Mouse (Mus musculus) ES-Bruce4 (cell line): Measurements from ENCODE around the gene Nectin4. TPM values are rescaled to one million over a fixed set of nuclear protein-coding genes. Genes with fewer than 3 reads are reported as not detected.
A peak's percentile ranks its signal among the peaks of the same experiment; 100 is the strongest.

Experiments used
- H3K27ac ChIP-seq: 2 replicates; pipeline ENCODE4 v1.5.1; 2012; ENCODE audit warnings: low read length, inconsistent platforms; ENCODE audit not compliant: insufficient read depth
- H3K27me3 ChIP-seq: 2 replicates; pipeline ENCODE4 v1.6.1; 2012; ENCODE audit warnings: mild to moderate bottlenecking, low read length, inconsistent platforms; ENCODE audit not compliant: control insufficient read depth, poor library complexity, insufficient read depth, severe bottlenecking
- H3K36me3 ChIP-seq: 2 replicates; pipeline ENCODE4 v1.6.1; 2012; ENCODE audit warnings: inconsistent platforms, mild to moderate bottlenecking, low read length, moderate library complexity; ENCODE audit not compliant: control insufficient read depth, poor library complexity, insufficient read depth, severe bottlenecking
- H3K4me1 ChIP-seq: one replicate; pipeline ENCODE4 v1.8.1; 2011; ENCODE audit warnings: low read length; ENCODE audit not compliant: control insufficient read depth, insufficient read depth
- H3K4me3 ChIP-seq: 2 replicates; pipeline ENCODE4 v1.5.1; 2011; ENCODE audit warnings: low read depth, mild to moderate bottlenecking, low read length
- H3K9ac ChIP-seq: 2 replicates; pipeline ENCODE4 v1.6.1; 2012; ENCODE audit warnings: low read depth, mild to moderate bottlenecking, inconsistent platforms; ENCODE audit not compliant: poor library complexity, severe bottlenecking
- H3K9me3 ChIP-seq: replicated peaks from 2 replicates; pipeline ENCODE4 v1.6.1; 2012; ENCODE audit warnings: mild to moderate bottlenecking, low read length, inconsistent platforms; ENCODE audit not compliant: control insufficient read depth, poor library complexity, insufficient read depth, severe bottlenecking
- CTCF ChIP-seq: IDR thresholded peaks from one replicate; pipeline ENCODE4 v1.8.1; 2011; ENCODE audit warnings: low read depth, low read length
- EP300 ChIP-seq: IDR thresholded peaks from 2 replicates; pipeline ENCODE4 v1.6.1; 2011; ENCODE audit warnings: low read depth, low read length; ENCODE audit not compliant: insufficient read depth
- POLR2A ChIP-seq: IDR thresholded peaks from one replicate; pipeline ENCODE4 v1.8.1; 2011; ENCODE audit warnings: low read length; ENCODE audit not compliant: insufficient read depth
- polyA plus RNA-seq: library from polyadenylated mRNA; stranded (reverse); fragments of >200 nt; gene quantifications from 2 replicates; pipeline ENCODE4 v1.2.4, GENCODE M21; 2011; ENCODE audit warnings: low read depth; ENCODE audit not compliant: missing spikeins, insufficient read depth, insufficient read length

Gene Nectin4
- polyA plus RNA-seq, 1 experiment = 4.3 TPM

DNA sequence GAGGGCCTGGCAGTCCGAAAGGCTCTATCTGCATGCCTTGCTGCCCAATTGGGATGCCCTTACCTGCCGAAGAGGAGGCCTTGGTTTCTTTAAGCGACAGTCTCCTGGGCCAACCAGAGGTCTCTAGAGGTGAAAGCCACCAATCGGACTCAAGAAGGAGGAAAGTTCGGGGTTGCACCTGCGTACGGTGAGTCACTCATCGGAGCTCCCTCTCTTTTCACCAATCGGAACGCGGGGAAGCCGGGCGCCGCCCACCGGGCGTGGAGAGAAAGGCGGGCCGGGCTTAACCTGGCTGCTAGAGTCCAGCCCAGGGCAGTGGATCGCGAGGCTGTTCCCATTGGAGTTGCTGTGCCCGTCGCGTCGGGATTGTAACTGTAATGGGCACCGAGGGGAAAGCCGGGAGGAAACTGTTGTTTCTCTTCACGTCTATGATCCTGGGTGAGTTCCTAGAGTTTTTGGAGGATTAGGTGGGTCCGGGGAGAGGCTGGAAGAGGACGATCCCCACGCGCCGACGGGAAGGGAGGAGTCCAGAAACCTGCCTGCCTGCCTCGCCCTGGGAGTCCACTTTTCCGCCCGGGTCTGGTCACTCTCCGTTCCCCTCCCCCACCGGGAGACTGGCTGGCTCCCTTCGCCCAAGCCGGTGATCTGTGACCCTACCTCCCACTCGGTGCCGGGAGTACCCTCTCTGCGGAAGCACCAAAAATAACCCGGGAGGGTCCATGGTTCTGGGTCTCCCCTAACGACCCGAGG is 67.5 kb downstream of the Nectin4 start, which contains the start of gene F11r:
Gene F11r, plus strand, starts transcription at position 272 of the 750 bp plus-strand sequence.
- Histone ChIP-seq H3K4me3 (peak within 1 kb of the TSS; percentile 87), H3K36me3 (no peaks in the 10 kb centered on the region), H3K4me1 (peaks cover 7% of the 10 kb centered on the region), H3K27ac (peak within 1 kb of the TSS; percentile 64; the same call in 1 of the 2 replicates), H3K27me3 (no peaks in the 10 kb centered on the region), H3K9ac (peak within 1 kb of the TSS; percentile 70), H3K9me3 (no peaks in the 10 kb centered on the region)
- TF ChIP-seq CTCF (no peak), POLR2A (peak; percentile 99), EP300 (peak; percentile 21; the same call in 1 of the 2 replicates)

Other genes starting within 250 kb of the Nectin4 start
- 273 and 285 TPM in 2 replicates for gene Sdhc, start 219.5 kb upstream of the Nectin4 start, polyA plus RNA-seq
- gene Mpz, start 219.4 kb upstream of the Nectin4 start, polyA plus RNA-seq = 1.1 and 1.3 TPM in 2 replicates
- gene Pcp4l1, start 173.8 kb upstream of the Nectin4 start, polyA plus RNA-seq = 0.37 and 0.70 TPM in 2 replicates
- not detected in 2 replicates for gene Nr1i3, start 156.1 kb upstream of the Nectin4 start, polyA plus RNA-seq
- gene Tomm40l, start 147.6 kb upstream of the Nectin4 start, polyA plus RNA-seq = 18.3 and 25.1 TPM in 2 replicates
- gene Apoa2, start 145.0 kb upstream of the Nectin4 start, polyA plus RNA-seq = 18.0 and 19.1 TPM in 2 replicates
- 0.91 TPM in 1 of 2 replicates, not detected in the other for gene Fcer1g, start 135.7 kb upstream of the Nectin4 start, polyA plus RNA-seq
- gene Adamts4, start 119.7 kb upstream of the Nectin4 start, polyA plus RNA-seq = 3.5 and 4.3 TPM in 2 replicates
- gene Ndufs2, start 118.7 kb upstream of the Nectin4 start, polyA plus RNA-seq = 158 and 163 TPM in 2 replicates
- gene B4galt3, start 99.8 kb upstream of the Nectin4 start, polyA plus RNA-seq = 59.7 and 64.8 TPM in 2 replicates
- gene Ppox, start 88.9 kb upstream of the Nectin4 start, polyA plus RNA-seq = 23.8 and 25.2 TPM in 2 replicates
- gene Usp21, start 82.1 kb upstream of the Nectin4 start, polyA plus RNA-seq = 48.4 and 51.2 TPM in 2 replicates
- 59.8 and 66.0 TPM in 2 replicates for gene Ufc1, start 75.1 kb upstream of the Nectin4 start, polyA plus RNA-seq
- gene Dedd, start 41.0 kb upstream of the Nectin4 start, polyA plus RNA-seq = 45.2 and 49.8 TPM in 2 replicates
- 42.9 and 52.0 TPM in 2 replicates for gene Nit1, start 24.5 kb upstream of the Nectin4 start, polyA plus RNA-seq
- gene Pfdn2, start 24.4 kb upstream of the Nectin4 start, polyA plus RNA-seq = 177 and 182 TPM in 2 replicates
- gene Klhdc9, start 9.3 kb upstream of the Nectin4 start, polyA plus RNA-seq = 0.52 and 0.73 TPM in 2 replicates
- gene Arhgap30, start 18.9 kb downstream of the Nectin4 start, polyA plus RNA-seq = 0.78 and 1.1 TPM in 2 replicates
- gene Usf1, start 41.2 kb downstream of the Nectin4 start, polyA plus RNA-seq = 57.7 and 79.4 TPM in 2 replicates
- gene Tstd1, start 48.8 kb downstream of the Nectin4 start, polyA plus RNA-seq = 9.9 TPM in 2 replicates
- gene F11r, start 67.4 kb downstream of the Nectin4 start, polyA plus RNA-seq = 123 and 146 TPM in 2 replicates
- gene Alyref2, start 133.4 kb downstream of the Nectin4 start, polyA plus RNA-seq = 4.7 and 5.2 TPM in 2 replicates
- not detected in 2 replicates for gene Itln1, start 165.2 kb downstream of the Nectin4 start, polyA plus RNA-seq
- gene Cd244a, start 189.1 kb downstream of the Nectin4 start, polyA plus RNA-seq = not detected in 2 replicates
- not detected in 2 replicates for gene Ly9, start 237.3 kb downstream of the Nectin4 start, polyA plus RNA-seq